In the genomic region with DNA sequence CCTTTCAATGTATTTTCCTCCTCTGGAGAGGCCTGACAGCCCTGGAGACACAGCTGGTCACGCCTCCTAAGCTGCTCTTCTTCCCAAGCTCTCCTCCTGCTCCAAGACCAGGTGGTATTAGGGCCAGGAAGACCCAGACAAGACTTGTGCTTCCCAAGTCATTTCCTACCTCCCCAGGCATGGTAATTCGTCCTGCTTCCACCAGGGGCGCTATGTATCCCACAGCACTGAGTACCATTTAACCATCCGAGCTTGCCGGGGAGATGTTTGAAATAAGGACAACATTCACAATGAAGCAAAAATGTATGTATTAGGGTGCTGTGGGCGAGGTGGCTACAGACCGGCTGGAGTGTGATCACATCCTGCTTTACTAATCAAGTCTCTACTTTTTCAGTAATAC, we compare ENCODE assay signal across 8 mouse cellular contexts.
DNase-seq lines count a peak whose midpoint lies in the region; ATAC-seq and TF ChIP-seq lines count a peak whose summit lies in the region.
"Had no signal": no experiment of that assay in that cellular context is flagged by ENCODE, and none has a peak within 500 bp of the region (broad histone marks: within the 10 kb centered on the region; RNA-seq: fewer than 3 reads in every experiment).

No protein-coding gene starts in this region.

- DNase-seq in liver (peak; percentile 9), MEL (ENCODE audit: low read depth, low spot score) (peak; percentile 29)
- no peak for DNase-seq in liver, embryonic 11.5 days (ENCODE audit: low spot score)
- peak in 1 of 2 experiments; percentile 15 for DNase-seq in cerebellum, adult 2 months
- DNase-seq in lung, adult 2 months = peak; percentile 16
- peak; percentile 17 for DNase-seq in stomach, postnatal 0 days (ENCODE audit: low spot score)

- WGBS in liver, embryonic 11.5 days = 45% methylated on average over 7 of the region's 7 CpGs
- 46% methylated on average over 7 of the region's 7 CpGs for WGBS in cerebellum, adult 2 months
- 45% methylated on average over 7 of the region's 7 CpGs for WGBS in hindbrain, embryonic 16.5 days
- 46% methylated on average over 7 of the region's 7 CpGs for WGBS in lung, adult 2 months
- 43% methylated on average over 7 of the region's 7 CpGs for WGBS in stomach, postnatal 0 days

- H3K4me3 ChIP-seq in liver, embryonic 11.5 days (ENCODE audit: low read depth, low read length) = no peak overlapping the region
- H3K4me3 ChIP-seq in MEL (ENCODE audit: control insufficient read depth in 1 of 2, insufficient read depth in 1 of 2, low read depth in 2 of 2, low read length in 2 of 2) = no peak overlapping the region
- no peak overlapping the region for H3K4me3 ChIP-seq in cerebellum, adult 2 months (replicated peaks; ENCODE audit: insufficient read depth, low read depth, low read length)
- no peak overlapping the region for H3K4me3 ChIP-seq in hindbrain, embryonic 16.5 days (ENCODE audit: low read length)
- H3K4me3 ChIP-seq in lung, adult 2 months (replicated peaks; ENCODE audit: extremely low read depth, low read depth, low read length) = no peak overlapping the region
- no peak overlapping the region for H3K4me3 ChIP-seq in stomach, postnatal 0 days (ENCODE audit: low read depth, low read length)

- no peaks in the 10 kb centered on the region for H3K79me2 ChIP-seq in MEL (ENCODE audit: control insufficient read depth, insufficient read depth, low read length, poor library complexity)

- H3K4me2 ChIP-seq in liver, embryonic 11.5 days = no peak overlapping the region
- H3K4me2 ChIP-seq in hindbrain, embryonic 16.5 days (ENCODE audit: low read length) = no peak overlapping the region
- H3K4me2 ChIP-seq in stomach, postnatal 0 days (replicated peaks; ENCODE audit: low read depth) = no peak overlapping the region

- no peak overlapping the region for H3K27ac ChIP-seq in liver, embryonic 11.5 days (ENCODE audit: low read depth, low read length)
- no peak overlapping the region for H3K27ac ChIP-seq in MEL (ENCODE audit: control insufficient read depth, low read depth, low read length)
- no peak overlapping the region for H3K27ac ChIP-seq in cerebellum, adult 2 months (ENCODE audit: insufficient read depth, low read length)
- no peak overlapping the region for H3K27ac ChIP-seq in hindbrain, embryonic 16.5 days (ENCODE audit: low read depth, low read length)
- no peak overlapping the region for H3K27ac ChIP-seq in stomach, postnatal 0 days (replicated peaks)
- H3K27ac ChIP-seq: macrophage had no signal

- no peak for TF ChIP-seq EP300 in MEL (IDR thresholded peaks at IDR 0.05; ENCODE audit: low read depth in 1 of 2, low read length in 2 of 2)
- TF ChIP-seq EP300 in stomach, postnatal 0 days (optimal IDR thresholded peaks at IDR 0.05) = no peak

- no peak for TF ChIP-seq POLR2A in MEL (IDR thresholded peaks at IDR 0.05; ENCODE audit: control insufficient read depth in 1 of 2, insufficient read depth in 1 of 2, low read depth in 1 of 2, low read length in 2 of 2, poor library complexity in 1 of 2)
- TF ChIP-seq POLR2A in cerebellum, adult 2 months (IDR thresholded peaks at IDR 0.05; ENCODE audit: borderline replicate concordance, insufficient read depth, low read length) = no peak
- TF ChIP-seq POLR2A in lung, adult 2 months (IDR thresholded peaks at IDR 0.05; ENCODE audit: borderline replicate concordance, extremely low read depth, low read depth, low read length) = no peak

- H3K9ac ChIP-seq in liver, embryonic 11.5 days (ENCODE audit: low read depth, low read length) = no peak overlapping the region
- H3K9ac ChIP-seq in MEL (ENCODE audit: control insufficient read depth, low read depth, low read length, poor library complexity, severe bottlenecking) = no peak overlapping the region
- no peak overlapping the region for H3K9ac ChIP-seq in hindbrain, embryonic 16.5 days (ENCODE audit: low read depth, low read length)
- H3K9ac ChIP-seq in stomach, postnatal 0 days (ENCODE audit: low read length) = no peak overlapping the region

- ATAC-seq in liver, embryonic 11.5 days (replicated peaks; ENCODE audit: low FRiP score) = no peak
- ATAC-seq in hindbrain, embryonic 16.5 days = peak; percentile 17; the same call in 1 of the 2 replicates
- ATAC-seq in stomach, postnatal 0 days (ENCODE audit: low FRiP score, low TSS enrichment) = no peak

- no peaks in the 10 kb centered on the region for H3K27me3 ChIP-seq in liver, embryonic 11.5 days (replicated peaks; ENCODE audit: control insufficient read depth, insufficient read depth, low read length)
- no peaks in the 10 kb centered on the region for H3K27me3 ChIP-seq in MEL (ENCODE audit: control insufficient read depth in 1 of 2, insufficient read depth in 2 of 2, low read length in 2 of 2)
- H3K27me3 ChIP-seq in cerebellum, adult 2 months (ENCODE audit: control insufficient read depth, insufficient read depth, low read length) = no peaks in the 10 kb centered on the region
- no peaks in the 10 kb centered on the region for H3K27me3 ChIP-seq in hindbrain, embryonic 16.5 days (replicated peaks; ENCODE audit: control insufficient read depth, insufficient read depth, low read length)
- no peaks in the 10 kb centered on the region for H3K27me3 ChIP-seq in stomach, postnatal 0 days (ENCODE audit: control insufficient read depth, insufficient read depth, low read length)

- H3K9me3 ChIP-seq in liver, embryonic 11.5 days (ENCODE audit: control insufficient read depth, low read length) = no peaks in the 10 kb centered on the region
- no peaks in the 10 kb centered on the region for H3K9me3 ChIP-seq in MEL (replicated peaks; ENCODE audit: insufficient read depth, low read length)
- no peaks in the 10 kb centered on the region for H3K9me3 ChIP-seq in hindbrain, embryonic 16.5 days (ENCODE audit: control insufficient read depth, low read length)
- H3K9me3 ChIP-seq in stomach, postnatal 0 days (ENCODE audit: control insufficient read depth, low read length) = no peaks in the 10 kb centered on the region

- TF ChIP-seq RAD21 in MEL (IDR thresholded peaks at IDR 0.05; ENCODE audit: low read depth, low read length) = no peak; the same call in 1 of the 2 replicates

- no peaks in the 10 kb centered on the region for H3K36me3 ChIP-seq in liver, embryonic 11.5 days (ENCODE audit: control insufficient read depth, insufficient read depth, low read length)
- H3K36me3 ChIP-seq in MEL (ENCODE audit: control insufficient read depth in 1 of 2, insufficient read depth in 2 of 2, low read length in 2 of 2) = no peaks in the 10 kb centered on the region
- H3K36me3 ChIP-seq in hindbrain, embryonic 16.5 days (ENCODE audit: control insufficient read depth, insufficient read depth, low read length) = no peaks in the 10 kb centered on the region
- no peaks in the 10 kb centered on the region for H3K36me3 ChIP-seq in stomach, postnatal 0 days (ENCODE audit: control insufficient read depth, insufficient read depth, low read length)

- no peaks in the 10 kb centered on the region for H3K4me1 ChIP-seq in liver, embryonic 11.5 days (replicated peaks; ENCODE audit: control insufficient read depth, insufficient read depth, low read length)
- no peaks in the 10 kb centered on the region for H3K4me1 ChIP-seq in MEL (ENCODE audit: control insufficient read depth in 1 of 2, insufficient read depth in 2 of 2, low read length in 2 of 2)
- no peaks in the 10 kb centered on the region for H3K4me1 ChIP-seq in cerebellum, adult 2 months (ENCODE audit: control insufficient read depth, insufficient read depth, low read length)
- no peaks in the 10 kb centered on the region for H3K4me1 ChIP-seq in hindbrain, embryonic 16.5 days (ENCODE audit: control insufficient read depth, insufficient read depth, low read depth, low read length)
- no peaks in the 10 kb centered on the region for H3K4me1 ChIP-seq in lung, adult 2 months (ENCODE audit: control insufficient read depth, insufficient read depth, low read length)
- no peaks in the 10 kb centered on the region for H3K4me1 ChIP-seq in stomach, postnatal 0 days (replicated peaks; ENCODE audit: control insufficient read depth, insufficient read depth)

- peak; percentile 48 to 63 (median 57) for TF ChIP-seq CTCF in MEL (IDR thresholded peaks at IDR 0.05 in 2 of 3, conservative IDR thresholded peaks at IDR 0.05 in 1 of 3; ENCODE audit: control insufficient read depth in 1 of 3, insufficient read depth in 1 of 3, low read depth in 2 of 3, low read length in 3 of 3, poor library complexity in 1 of 3, severe bottlenecking in 1 of 3)
- peak; percentile 59; the same call in 1 of the 2 replicates for TF ChIP-seq CTCF in cerebellum, adult 2 months (IDR thresholded peaks at IDR 0.05; ENCODE audit: borderline replicate concordance, insufficient read depth, low read depth, low read length)
- TF ChIP-seq CTCF in lung, adult 2 months (IDR thresholded peaks at IDR 0.05; ENCODE audit: insufficient read depth, low read length) = peak; percentile 83
- TF ChIP-seq CTCF in stomach, postnatal 0 days (IDR thresholded peaks at IDR 0.05; ENCODE audit: low read depth) = peak; percentile 78

TF ChIP-seq in MEL, 35 proteins besides CTCF, POLR2A, EP300 and RAD21:
- TF ChIP-seq MEF2A (IDR thresholded peaks at IDR 0.05; ENCODE audit: extremely low read depth, insufficient replicate concordance, low read depth, low read length, poor library complexity, severe bottlenecking) (no peak), NRF1 (IDR thresholded peaks at IDR 0.05; ENCODE audit: insufficient read depth, low read depth, low read length, poor library complexity, severe bottlenecking) (no peak)
